Mouse (Mus musculus) adrenal gland, postnatal 25 days (tissue): ENCODE data around the gene Apoa5. TPM values are rescaled to one million over a fixed set of nuclear protein-coding genes. Genes with fewer than 3 reads are reported as not detected.

Experiments
- DNase-seq: peaks from one replicate; pipeline ENCODE4 v3.0.0; 2021; ENCODE audit warnings: mixed read lengths
- long read RNA-seq: library from polyadenylated mRNA; stranded (forward); transcript quantifications from one replicate; pipeline ENCODE4 v2.0.0, GENCODE M21; 2021
- total RNA-seq: library from RNA; stranded (reverse); gene quantifications from 2 replicates; pipeline ENCODE4 v1.2.3, GENCODE M21; 2021

Gene Apoa5
- 5.9 TPM in 1 of 2 replicates, not detected in the other for total RNA-seq
- long read RNA-seq, transcript Apoa5-201 (3 exons, 2,312 nt), result major isoform, 405 of 517 reads
- long read RNA-seq, transcript Apoa5-202 (4 exons, 2,515 nt), result minor isoform, 34 of 517 reads
- long read RNA-seq, partial matches to known transcripts, result 8 of 517 reads
- long read RNA-seq, other reads (novel, unspliced or antisense), result 67 of 517 reads

GRCm38 (mm10) chr9:46268343-46268873 lies at the start of gene Apoa5:
Gene Apoa5, plus strand, starts transcription at chr9:46268633.
- DNase-seq, result no peak

GRCm38 (mm10) chr9:46223090-46223489 lies 45.3 kb upstream of the Apoa5 start:
- DNase-seq, result no peak

GRCm38 (mm10) chr9:46224101-46224500 lies 44.3 kb upstream of the Apoa5 start:
- no peak for DNase-seq

GRCm38 (mm10) chr9:46224945-46225660 lies 43.3 kb upstream of the Apoa5 start:
- no peak for DNase-seq

- no peak for DNase-seq
Observed at GRCm38 (mm10) chr9:46227064-46227614, 41.3 kb upstream of the Apoa5 start.

GRCm38 (mm10) chr9:46228491-46228890 lies 39.9 kb upstream of the Apoa5 start, which contains the start of gene Apoa1:
Gene Apoa1, plus strand, starts transcription at chr9:46228580.
- DNase-seq, result no peak

- peak; percentile 82 for DNase-seq
Observed at GRCm38 (mm10) chr9:46229573-46230449, 38.6 kb upstream of the Apoa5 start.

GRCm38 (mm10) chr9:46230450-46230975 lies 37.9 kb upstream of the Apoa5 start:
- no peak for DNase-seq

- no peak for DNase-seq
Observed at GRCm38 (mm10) chr9:46235196-46235595, 33.2 kb upstream of the Apoa5 start.

GRCm38 (mm10) chr9:46235596-46235648 lies 33.0 kb upstream of the Apoa5 start, which contains the start of gene Apoc3:
Gene Apoc3, minus strand, starts transcription at chr9:46235636.
- DNase-seq, result no peak

GRCm38 (mm10) chr9:46235649-46236048 lies 32.8 kb upstream of the Apoa5 start:
- DNase-seq, result no peak

- no peak for DNase-seq
Observed at GRCm38 (mm10) chr9:46238850-46239249, 29.6 kb upstream of the Apoa5 start.

GRCm38 (mm10) chr9:46240526-46241153 lies 27.8 kb upstream of the Apoa5 start, which contains the start of gene Apoa4:
Gene Apoa4, plus strand, starts transcription at chr9:46240696.
- DNase-seq, result no peak

- DNase-seq, result no peak
Observed at GRCm38 (mm10) chr9:46241818-46242217, 26.6 kb upstream of the Apoa5 start.

GRCm38 (mm10) chr9:46243122-46243521 lies 25.3 kb upstream of the Apoa5 start:
- no peak for DNase-seq

- no peak for DNase-seq
Observed at GRCm38 (mm10) chr9:46243584-46243983, 24.8 kb upstream of the Apoa5 start.

GRCm38 (mm10) chr9:46246752-46247324 lies 21.6 kb upstream of the Apoa5 start:
- DNase-seq, result peak; percentile 45

- no peak for DNase-seq
Observed at GRCm38 (mm10) chr9:46256177-46256576, 12.3 kb upstream of the Apoa5 start.

GRCm38 (mm10) chr9:46256658-46257385 lies 11.6 kb upstream of the Apoa5 start:
- DNase-seq, result peak; percentile 28

GRCm38 (mm10) chr9:46257546-46257945 lies 10.9 kb upstream of the Apoa5 start:
- no peak for DNase-seq

GRCm38 (mm10) chr9:46259111-46259510 lies 9.3 kb upstream of the Apoa5 start:
- DNase-seq, result no peak
